Mouse (Mus musculus) liver, embryonic 13.5 days (tissue): ENCODE data around the gene Disp3. TPM values are rescaled to one million over a fixed set of nuclear protein-coding genes. Genes with fewer than 3 reads are reported as not detected.

ENCODE experiments used
- ATAC-seq: fragments of 200-750 bp; cut with Nextera tagmentation; 2 replicates; pipeline ENCODE4 v1.8.0; 2017; ENCODE audit warnings: low read depth, mild to moderate bottlenecking, moderate number of reproducible peaks, moderate library complexity
- DNase-seq: peaks from one replicate; pipeline ENCODE4 v3.0.0; 2022
- H3K27ac ChIP-seq: fragments of 300-500 bp; sonication (generic); 2 replicates; pipeline ENCODE4 v1.5.1; 2015; ENCODE audit warnings: moderate library complexity, mild to moderate bottlenecking, inconsistent platforms
- H3K27me3 ChIP-seq: fragments of 300-500 bp; sonication (generic); 2 replicates; pipeline ENCODE4 v1.6.1; 2015; ENCODE audit warnings: mild to moderate bottlenecking, inconsistent platforms
- H3K36me3 ChIP-seq: fragments of 300-500 bp; sonication (generic); 2 replicates; pipeline ENCODE4 v1.6.1; 2015; ENCODE audit warnings: mild to moderate bottlenecking, inconsistent platforms
- H3K4me1 ChIP-seq: fragments of 300-500 bp; sonication (generic); replicated peaks from 2 replicates; pipeline ENCODE4 v1.6.1; 2015; ENCODE audit warnings: inconsistent platforms
- H3K4me2 ChIP-seq: fragments of 300-500 bp; sonication (generic); 2 replicates; pipeline ENCODE4 v1.6.1; 2015; ENCODE audit warnings: inconsistent platforms, mild to moderate bottlenecking, moderate library complexity
- H3K4me3 ChIP-seq: fragments of 300-500 bp; sonication (generic); replicated peaks from 2 replicates; pipeline ENCODE4 v1.5.1; 2015; ENCODE audit warnings: mild to moderate bottlenecking, inconsistent platforms
- H3K9ac ChIP-seq: fragments of 300-500 bp; sonication (generic); 2 replicates; pipeline ENCODE4 v1.6.1; 2015; ENCODE audit warnings: mild to moderate bottlenecking, inconsistent platforms
- H3K9me3 ChIP-seq: fragments of 300-500 bp; sonication (generic); replicated peaks from 2 replicates; pipeline ENCODE4 v1.6.1; 2016; ENCODE audit warnings: inconsistent platforms
- WGBS: fragments of 180-500 bp; shearing (Covaris S2); methylation state at CpG from one replicate; pipeline ENCODE4 v1.1.7; 2015; ENCODE audit not compliant: insufficient replicate concordance; 5-methylcytosine and 5-hydroxymethylcytosine counted together
- polyA plus RNA-seq: library from polyadenylated mRNA; unstranded; fragments of >200 nt; fragmentation: Nextera tagmentation; extraction: Ambion mirVana; gene quantifications from 2 replicates; pipeline ENCODE4 v1.2.1, GENCODE M21; 2015

Disp3 gene
- polyA plus RNA-seq = 0.03 TPM in 1 of 2 replicates, not detected in the other

DNA sequence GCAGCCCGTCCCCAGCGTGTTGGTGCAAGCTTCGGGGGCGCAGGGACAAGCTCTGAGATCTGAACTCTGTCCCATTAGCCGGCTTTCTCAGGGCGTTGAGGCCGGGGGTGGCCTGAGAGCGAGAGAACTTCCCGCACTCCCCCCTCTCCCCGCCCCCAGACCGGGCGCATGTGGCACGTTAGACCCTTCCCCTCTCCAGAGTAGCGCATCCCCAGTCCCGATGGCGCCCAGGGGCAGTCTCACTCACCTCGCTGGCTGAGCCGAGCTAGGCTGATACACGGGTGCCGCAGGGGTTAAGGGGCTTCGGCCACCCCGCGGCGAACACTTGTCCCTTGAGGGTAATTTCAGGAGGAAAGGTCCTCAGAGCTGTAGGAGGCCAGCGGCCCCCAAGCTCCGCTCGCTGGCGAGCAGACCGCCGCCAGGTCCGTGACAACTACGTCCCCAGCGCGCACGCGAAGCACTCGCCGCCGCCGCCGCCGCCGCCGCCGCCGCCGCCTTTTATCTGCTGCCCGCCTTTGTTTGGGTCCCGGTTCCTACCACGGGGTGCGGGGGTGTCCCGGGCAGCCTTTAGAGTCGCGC lies at the start of gene Disp3:
Gene Disp3, minus strand, starts transcription at position 490 of the 579 bp plus-strand sequence.
- no peaks in the 10 kb centered on the region for H3K4me1 ChIP-seq
- H3K9me3 ChIP-seq = no peaks in the 10 kb centered on the region
- H3K27me3 ChIP-seq = peaks cover 42% of the 10 kb centered on the region
- no peak within 1 kb of the TSS for H3K9ac ChIP-seq
- H3K27ac ChIP-seq = no peak within 1 kb of the TSS
- DNase-seq (no peak), ATAC-seq (no peak)
- H3K4me2 ChIP-seq = peak within 1 kb of the TSS; percentile 50
- H3K36me3 ChIP-seq = no peaks in the 10 kb centered on the region
- WGBS = 2% methylated on average over 48 of the region's 54 CpGs
- H3K4me3 ChIP-seq = peak within 1 kb of the TSS; percentile 27

DNA sequence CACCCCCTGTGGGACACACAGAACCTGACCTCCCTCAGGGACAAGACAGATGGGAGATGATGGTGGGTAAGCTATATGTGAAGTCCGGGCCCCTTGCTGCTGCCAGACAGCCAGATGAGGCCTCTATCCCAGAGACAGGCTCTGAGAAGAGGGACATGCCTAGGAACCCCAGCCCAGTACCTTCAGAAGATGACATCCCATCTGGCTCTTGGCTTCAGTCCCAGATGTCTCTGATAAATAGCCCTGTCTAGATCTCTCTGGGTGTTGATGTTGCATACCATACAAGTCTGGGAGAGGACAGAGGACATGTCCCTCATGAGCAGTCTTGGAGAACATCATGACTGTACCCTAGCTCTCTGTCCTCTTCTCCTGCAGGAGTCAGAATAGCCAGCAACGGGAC lies 42.5 kb upstream of the Disp3 start:
- Histone ChIP-seq H3K9ac (no peak overlapping the region), H3K27me3 (no peaks in the 10 kb centered on the region), H3K4me3 (no peak overlapping the region), H3K36me3 (no peaks in the 10 kb centered on the region), H3K4me2 (no peak overlapping the region), H3K27ac (no peak overlapping the region), H3K4me1 (no peaks in the 10 kb centered on the region), H3K9me3 (no peaks in the 10 kb centered on the region)
- ATAC-seq (no peak), DNase-seq (no peak)
- 53% methylated on average over 2 of the region's 2 CpGs for WGBS

- Histone ChIP-seq H3K9ac (no peak overlapping the region), H3K4me3 (no peak overlapping the region), H3K9me3 (no peaks in the 10 kb centered on the region), H3K27me3 (0 out of 2 replicates have a peak, but pooled peaks cover under 1% of the 10 kb centered on the region), H3K27ac (no peak overlapping the region), H3K36me3 (no peaks in the 10 kb centered on the region), H3K4me2 (no peak overlapping the region), H3K4me1 (no peaks in the 10 kb centered on the region)
- 41% methylated on average over 11 of the region's 11 CpGs for WGBS
- ATAC-seq = no peak
- no peak for DNase-seq
These were observed 41.7 kb upstream of the Disp3 start for GRCm38 (mm10) chr4:148329431-148329830.

- H3K4me2 ChIP-seq = no peak overlapping the region
- H3K4me1 ChIP-seq = no peaks in the 10 kb centered on the region
- no peak for DNase-seq
- H3K27ac ChIP-seq = no peak overlapping the region
- H3K27me3 ChIP-seq = 0 out of 2 replicates have a peak, but pooled peaks cover 3% of the 10 kb centered on the region
- no peaks in the 10 kb centered on the region for H3K9me3 ChIP-seq
- H3K36me3 ChIP-seq = no peaks in the 10 kb centered on the region
- WGBS = 65% methylated on average over 1 of the region's 1 CpGs
- H3K4me3 ChIP-seq = no peak overlapping the region
- no peak overlapping the region for H3K9ac ChIP-seq
- ATAC-seq = no peak
These were observed 40.5 kb upstream of the Disp3 start for GRCm38 (mm10) chr4:148328237-148328636.

- WGBS = 31% methylated on average over 19 of the region's 19 CpGs
- Histone ChIP-seq H3K36me3 (no peaks in the 10 kb centered on the region), H3K27me3 (0 out of 2 replicates have a peak, but pooled peaks cover 3% of the 10 kb centered on the region), H3K27ac (no peak overlapping the region), H3K9me3 (no peaks in the 10 kb centered on the region), H3K4me3 (no peak overlapping the region), H3K9ac (no peak overlapping the region), H3K4me2 (no peak overlapping the region), H3K4me1 (no peaks in the 10 kb centered on the region)
- no peak for ATAC-seq
- DNase-seq = no peak
These were observed 39.7 kb upstream of the Disp3 start for GRCm38 (mm10) chr4:148327266-148327997.

DNA sequence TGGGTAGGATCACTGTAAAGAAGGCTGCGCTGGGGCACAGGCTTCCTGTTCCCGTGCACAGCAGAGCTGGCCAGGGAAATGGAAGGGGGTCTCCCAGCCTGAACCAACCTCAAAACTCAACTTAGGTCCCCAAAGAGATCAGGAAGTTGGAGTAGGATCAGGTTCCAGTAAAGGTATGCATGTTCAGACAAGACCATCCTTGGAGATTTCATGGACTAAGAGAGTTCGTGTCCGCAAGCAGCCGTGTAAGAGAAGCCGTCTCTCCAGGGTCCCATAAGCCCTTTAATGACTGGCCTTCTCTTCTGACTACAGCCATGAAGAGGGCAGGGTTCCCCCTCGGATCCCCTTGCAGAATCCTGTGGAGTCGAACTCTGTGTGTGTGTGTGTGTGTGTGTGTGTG lies 39.0 kb upstream of the Disp3 start:
- 0 out of 2 replicates have a peak, but pooled peaks cover 3% of the 10 kb centered on the region for H3K27me3 ChIP-seq
- H3K4me2 ChIP-seq = no peak overlapping the region
- no peak overlapping the region for H3K27ac ChIP-seq
- no peak for DNase-seq
- H3K4me3 ChIP-seq = no peak overlapping the region
- no peak for ATAC-seq
- H3K9ac ChIP-seq = no peak overlapping the region
- WGBS = 60% methylated on average over 8 of the region's 8 CpGs
- no peaks in the 10 kb centered on the region for H3K36me3 ChIP-seq
- no peaks in the 10 kb centered on the region for H3K4me1 ChIP-seq
- no peaks in the 10 kb centered on the region for H3K9me3 ChIP-seq

DNA sequence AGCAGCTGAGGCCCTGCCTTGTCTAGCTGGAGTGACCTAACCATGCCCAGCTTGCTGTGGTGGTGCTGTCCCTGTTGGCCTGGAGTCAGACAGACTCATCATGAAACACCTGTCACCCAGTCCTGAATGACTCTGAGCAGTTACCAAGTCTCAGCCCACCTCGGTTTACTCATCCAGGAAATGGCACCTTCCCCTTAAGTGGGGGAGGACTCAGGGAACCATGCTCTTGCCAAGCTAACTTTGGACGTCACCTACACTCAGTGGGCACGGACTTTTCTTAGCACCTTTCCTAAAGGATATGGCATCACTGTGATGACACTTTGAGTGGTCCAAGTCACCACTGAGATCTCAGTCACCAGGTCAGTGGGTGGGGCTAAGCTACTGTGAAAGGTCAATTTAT lies 38.2 kb upstream of the Disp3 start:
- ATAC-seq (no peak), DNase-seq (no peak)
- H3K4me3 ChIP-seq = no peak overlapping the region
- H3K27me3 ChIP-seq = 0 out of 2 replicates have a peak, but pooled peaks cover 3% of the 10 kb centered on the region
- H3K4me1 ChIP-seq = no peaks in the 10 kb centered on the region
- WGBS = 61% methylated on average over 3 of the region's 3 CpGs
- no peaks in the 10 kb centered on the region for H3K9me3 ChIP-seq
- no peaks in the 10 kb centered on the region for H3K36me3 ChIP-seq
- no peak overlapping the region for H3K9ac ChIP-seq
- no peak overlapping the region for H3K4me2 ChIP-seq
- H3K27ac ChIP-seq = no peak overlapping the region

GRCm38 (mm10) chr4:148325057-148325456 lies 37.3 kb upstream of the Disp3 start:
- no peak overlapping the region for H3K4me2 ChIP-seq

DNA sequence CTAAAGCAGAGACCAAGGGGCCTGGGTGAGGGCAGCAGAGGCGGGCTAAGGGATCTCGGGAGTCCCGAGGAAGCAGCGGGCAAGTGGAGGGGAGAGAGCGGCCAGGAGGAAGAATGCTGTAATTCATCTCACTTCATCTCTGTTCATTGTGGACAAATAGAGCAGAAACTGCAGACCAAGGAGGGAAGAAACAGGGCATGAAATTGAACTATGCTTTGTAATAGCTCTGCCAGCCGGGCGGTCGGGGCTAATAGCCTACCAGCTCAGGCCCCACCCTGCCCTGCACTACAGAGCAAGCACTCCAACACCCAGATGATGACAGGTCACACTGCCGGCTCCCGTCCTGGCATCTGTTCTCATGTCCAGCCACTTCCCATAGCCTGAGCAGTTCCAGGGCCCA lies 34.4 kb upstream of the Disp3 start:
- Histone ChIP-seq H3K4me3 (no peak overlapping the region), H3K9ac (no peak overlapping the region), H3K9me3 (no peaks in the 10 kb centered on the region), H3K27ac (no peak overlapping the region), H3K36me3 (no peaks in the 10 kb centered on the region), H3K4me2 (no peak overlapping the region), H3K27me3 (0 out of 2 replicates have a peak, but pooled peaks cover 3% of the 10 kb centered on the region), H3K4me1 (no peaks in the 10 kb centered on the region)
- ATAC-seq = no peak
- WGBS = 50% methylated on average over 10 of the region's 10 CpGs
- no peak for DNase-seq

More at GRCm38 (mm10) chr4:148325057-148325456, 37.3 kb upstream of the Disp3 start:
- H3K27ac ChIP-seq = no peak overlapping the region
- no peak for ATAC-seq
- H3K27me3 ChIP-seq = 0 out of 2 replicates have a peak, but pooled peaks cover 3% of the 10 kb centered on the region
- no peaks in the 10 kb centered on the region for H3K36me3 ChIP-seq
- H3K9ac ChIP-seq = no peak overlapping the region
- no peak overlapping the region for H3K4me3 ChIP-seq
- WGBS = 20% methylated on average over 2 of the region's 2 CpGs
- no peak for DNase-seq
- H3K4me1 ChIP-seq = no peaks in the 10 kb centered on the region
- H3K9me3 ChIP-seq = no peaks in the 10 kb centered on the region

GRCm38 (mm10) chr4:148319366-148319765 lies 31.6 kb upstream of the Disp3 start:
- Histone ChIP-seq H3K4me1 (no peaks in the 10 kb centered on the region), H3K36me3 (no peaks in the 10 kb centered on the region), H3K4me2 (no peak overlapping the region), H3K9me3 (no peaks in the 10 kb centered on the region), H3K4me3 (no peak overlapping the region), H3K9ac (no peak overlapping the region), H3K27me3 (0 out of 2 replicates have a peak, but pooled peaks cover 1% of the 10 kb centered on the region), H3K27ac (no peak overlapping the region)
- no peak for DNase-seq
- no peak for ATAC-seq
- WGBS = 74% methylated on average over 12 of the region's 12 CpGs

- Histone ChIP-seq H3K27me3 (no peaks in the 10 kb centered on the region), H3K4me3 (no peak overlapping the region), H3K9me3 (no peaks in the 10 kb centered on the region), H3K36me3 (no peaks in the 10 kb centered on the region), H3K27ac (no peak overlapping the region), H3K4me1 (no peaks in the 10 kb centered on the region), H3K9ac (no peak overlapping the region), H3K4me2 (no peak overlapping the region)
- 74% methylated on average over 16 of the region's 16 CpGs for WGBS
- DNase-seq = no peak
- no peak for ATAC-seq
These were observed 27.8 kb upstream of the Disp3 start for GRCm38 (mm10) chr4:148315377-148316175.
